Mouse (Mus musculus) ES-E14 (cell line): ENCODE data around the gene Ltk.

ENCODE experiments used
- CHD2 ChIP-seq: IDR thresholded peaks from 2 replicates; pipeline ENCODE4 v1.6.1; 2014; ENCODE audit warnings: mild to moderate bottlenecking, low read depth, low read length, inconsistent platforms
- HCFC1 ChIP-seq: IDR thresholded peaks from 2 replicates; pipeline ENCODE4 v1.6.1; 2012; ENCODE audit warnings: low read length, inconsistent platforms, borderline replicate concordance; ENCODE audit not compliant: insufficient read depth
- MAFK ChIP-seq: IDR thresholded peaks from 2 replicates; pipeline ENCODE4 v1.6.1; 2014; ENCODE audit warnings: mild to moderate bottlenecking, low read depth, low read length, inconsistent platforms; ENCODE audit not compliant: insufficient read depth
- ZC3H11A ChIP-seq: IDR thresholded peaks from 2 replicates; pipeline ENCODE4 v1.6.1; 2012; ENCODE audit warnings: low read depth, mild to moderate bottlenecking, inconsistent platforms, low read length, borderline replicate concordance
- ZNF384 ChIP-seq: IDR thresholded peaks from 2 replicates; pipeline ENCODE4 v1.6.1; 2012; ENCODE audit warnings: low read depth, low read length, inconsistent platforms

DNA sequence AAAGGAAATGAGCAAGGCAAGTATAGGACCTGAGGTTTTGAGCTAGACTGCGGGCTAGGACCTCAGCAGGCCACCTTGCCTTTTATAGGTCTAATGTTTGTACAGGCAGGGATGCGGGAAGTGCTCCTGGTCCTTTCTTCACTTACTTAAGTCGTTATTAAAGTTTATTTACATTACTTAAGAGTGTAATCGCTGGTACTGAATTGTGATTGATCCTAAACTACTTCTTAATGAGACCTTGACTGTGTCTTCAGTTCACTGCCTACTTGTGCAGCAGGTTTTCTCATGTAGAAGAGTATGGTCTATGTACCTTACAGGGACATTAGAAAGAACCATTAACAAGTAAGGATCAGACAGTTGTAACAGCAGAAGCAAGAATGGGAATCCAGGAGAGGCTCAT lies 29.5 kb downstream of the Ltk start:
- TF ChIP-seq ZC3H11A (no peak), MAFK (no peak), ZNF384 (no peak), CHD2 (no peak), HCFC1 (no peak)
